Mouse (Mus musculus) brain, embryonic 14.5 days (tissue): ENCODE measurements at regions not wholly inside any gene's neighbourhood (a gene's known extent, or its start where the extent isn't known, plus 50 kb on each side); places are given as distances from the start of the nearest gene placed in this dataset.

Experiments used
- CTCF ChIP-seq: fragments of 200-500 bp; IDR thresholded peaks from 2 replicates; pipeline ENCODE4 v1.5.1; 2012; ENCODE audit warnings: inconsistent platforms, mild to moderate bottlenecking, moderate library complexity, borderline replicate concordance; ENCODE audit not compliant: insufficient read depth, insufficient read length; ENCODE audit errors: extremely low read depth
- POLR2A ChIP-seq: fragments of 200-500 bp; IDR thresholded peaks from 2 replicates; pipeline ENCODE4 v1.6.1; 2012; ENCODE audit warnings: mild to moderate bottlenecking, inconsistent platforms, borderline replicate concordance; ENCODE audit not compliant: poor library complexity, insufficient read depth, insufficient read length, severe bottlenecking; ENCODE audit errors: extremely low read depth

DNA sequence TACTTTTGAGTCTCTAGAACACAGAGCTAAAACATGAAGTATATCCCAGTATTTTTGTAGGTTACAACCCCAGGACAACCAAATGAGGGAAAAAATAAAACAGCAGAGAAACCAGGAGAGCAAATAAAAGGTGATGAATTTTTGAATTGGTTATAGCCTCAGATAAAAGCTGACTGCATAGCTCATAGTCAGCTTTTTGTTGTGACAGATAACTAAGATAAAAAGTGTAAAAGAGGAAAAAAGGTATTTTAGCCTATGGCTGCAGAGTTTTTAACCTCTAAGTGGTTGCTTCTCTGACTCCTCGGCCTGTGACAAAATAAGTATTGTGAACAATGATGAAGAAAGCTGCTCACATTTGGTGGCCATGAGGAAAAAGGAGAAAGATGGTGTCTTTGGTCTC is 111.6 kb upstream of the Tbc1d5 start:
- TF ChIP-seq CTCF (no peak), POLR2A (no peak)
